Mouse (Mus musculus) limb, embryonic 15.5 days (tissue): ENCODE data around the gene Rpl10a. TPM values are rescaled to one million over a fixed set of nuclear protein-coding genes. Genes with fewer than 3 reads are reported as not detected.

Experiments used
- ATAC-seq: fragments of 200-750 bp; cut with Nextera tagmentation; 2 replicates; pipeline ENCODE4 v1.8.0; 2017; ENCODE audit warnings: low read depth, moderate TSS enrichment; ENCODE audit not compliant: insufficient number of reproducible peaks, low FRiP score, low TSS enrichment
- H3K27ac ChIP-seq: fragments of 300-500 bp; sonication (generic); 2 replicates; pipeline ENCODE4 v1.5.1; 2015; ENCODE audit warnings: moderate library complexity, mild to moderate bottlenecking, inconsistent platforms
- H3K27me3 ChIP-seq: fragments of 300-500 bp; sonication (generic); 2 replicates; pipeline ENCODE4 v1.6.1; 2015; ENCODE audit warnings: inconsistent platforms
- H3K36me3 ChIP-seq: fragments of 300-500 bp; sonication (generic); 2 replicates; pipeline ENCODE4 v1.6.1; 2015; ENCODE audit warnings: inconsistent platforms
- H3K4me1 ChIP-seq: fragments of 300-500 bp; sonication (generic); 2 replicates; pipeline ENCODE4 v1.6.1; 2015; ENCODE audit warnings: inconsistent platforms
- H3K4me2 ChIP-seq: fragments of 300-500 bp; sonication (generic); 2 replicates; pipeline ENCODE4 v1.6.1; 2015; ENCODE audit warnings: mild to moderate bottlenecking, inconsistent platforms
- H3K4me3 ChIP-seq: fragments of 300-500 bp; sonication (generic); 2 replicates; pipeline ENCODE4 v1.5.1; 2015; ENCODE audit warnings: mild to moderate bottlenecking, inconsistent platforms
- H3K9ac ChIP-seq: fragments of 300-500 bp; sonication (generic); 2 replicates; pipeline ENCODE4 v1.6.1; 2015; ENCODE audit warnings: inconsistent platforms
- H3K9me3 ChIP-seq: fragments of 300-500 bp; sonication (generic); 2 replicates; pipeline ENCODE4 v1.6.1; 2016; ENCODE audit warnings: inconsistent platforms
- WGBS: fragments of 180-500 bp; shearing (Covaris S2); methylation state at CpG from one replicate; pipeline ENCODE4 v1.1.7; 2015; 5-methylcytosine and 5-hydroxymethylcytosine counted together
- polyA plus RNA-seq: library from polyadenylated mRNA; unstranded; fragments of >200 nt; fragmentation: Nextera tagmentation; extraction: Ambion mirVana; gene quantifications from 2 replicates; pipeline ENCODE4 v1.2.1, GENCODE M21; 2015

The Rpl10a gene
- polyA plus RNA-seq, 1 experiment from 2014 or later, result 665 TPM

DNA sequence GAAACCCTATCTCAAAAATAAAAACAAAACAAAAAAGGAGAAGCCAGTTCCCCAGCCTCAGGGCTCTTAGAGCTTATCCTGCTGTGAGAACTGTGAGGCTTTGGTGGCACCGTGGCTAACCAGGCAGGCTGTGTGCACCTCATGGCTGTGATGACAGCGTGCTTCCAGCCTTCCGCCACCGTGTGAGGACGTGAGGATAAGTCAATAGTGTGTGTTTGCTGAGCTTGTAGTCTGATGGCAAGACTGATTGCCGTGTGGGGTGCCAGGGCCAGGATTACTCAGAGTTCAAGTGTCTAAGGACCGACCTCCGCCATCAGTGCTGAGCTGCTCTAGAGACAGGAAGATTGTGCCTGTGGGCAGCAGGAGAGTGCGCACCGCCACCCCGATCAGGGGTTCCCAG is 37.6 kb upstream of the Rpl10a start:
- no peaks in the 10 kb centered on the region for H3K27me3 ChIP-seq
- 82% methylated on average over 11 of the region's 11 CpGs for WGBS
- H3K36me3 ChIP-seq, result peaks cover 15% of the 10 kb centered on the region
- no peak overlapping the region for H3K4me2 ChIP-seq
- H3K9ac ChIP-seq, result no peak overlapping the region
- H3K4me3 ChIP-seq, result no peak overlapping the region
- peaks cover 35% of the 10 kb centered on the region for H3K4me1 ChIP-seq
- no peaks in the 10 kb centered on the region for H3K9me3 ChIP-seq
- no peak overlapping the region for H3K27ac ChIP-seq
- ATAC-seq, result no peak

DNA sequence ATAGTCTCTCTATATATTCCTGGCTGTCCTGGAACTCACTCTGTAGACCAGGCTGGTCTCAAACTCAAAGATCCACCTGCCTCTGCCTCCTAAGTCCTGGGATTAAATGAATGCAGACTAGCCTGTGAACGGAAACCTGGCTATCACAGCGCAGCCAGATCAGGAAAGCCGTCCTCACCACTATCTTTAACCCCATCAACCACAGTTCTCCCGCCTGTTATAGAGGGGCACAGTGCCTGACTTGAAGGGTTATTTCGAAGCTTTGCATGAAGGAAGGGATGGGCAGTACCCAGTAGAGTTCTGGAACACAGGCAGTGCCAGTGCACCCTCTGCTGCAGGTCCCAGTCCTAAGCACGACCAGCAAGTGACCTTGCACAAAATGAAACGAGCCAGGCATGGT is 36.9 kb upstream of the Rpl10a start:
- ATAC-seq, result no peak
- Histone ChIP-seq H3K9ac (no peak overlapping the region), H3K27ac (no peak overlapping the region), H3K4me2 (no peak overlapping the region), H3K9me3 (no peaks in the 10 kb centered on the region), H3K4me3 (no peak overlapping the region), H3K36me3 (peaks cover 17% of the 10 kb centered on the region), H3K4me1 (peaks cover 28% of the 10 kb centered on the region), H3K27me3 (no peaks in the 10 kb centered on the region)
- WGBS, result 80% methylated on average over 7 of the region's 7 CpGs

DNA sequence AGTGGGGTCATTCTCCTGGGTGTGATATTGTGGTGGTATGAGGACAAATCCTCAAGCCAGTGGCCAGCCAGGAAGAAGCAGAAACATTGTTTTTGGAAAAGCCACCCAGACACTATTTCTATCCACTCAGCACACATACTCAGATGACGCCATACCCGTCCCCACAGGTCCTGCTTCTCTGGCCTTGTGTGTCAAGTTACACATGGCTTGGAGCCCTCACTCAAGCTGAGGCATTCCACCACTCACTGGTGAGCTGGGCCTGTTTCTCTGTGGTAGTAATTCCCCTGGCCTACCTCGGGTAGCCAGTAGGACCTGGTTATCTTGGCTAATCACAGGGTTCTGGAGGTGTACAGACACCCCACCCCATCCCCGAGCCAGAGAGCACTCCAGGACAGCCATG is 34.6 kb upstream of the Rpl10a start:
- Histone ChIP-seq H3K27ac (peak overlapping the region; percentile 52), H3K4me2 (no peak overlapping the region), H3K36me3 (peaks cover 34% of the 10 kb centered on the region), H3K4me3 (no peak overlapping the region), H3K9ac (no peak overlapping the region), H3K4me1 (peaks cover 19% of the 10 kb centered on the region), H3K9me3 (no peaks in the 10 kb centered on the region), H3K27me3 (no peaks in the 10 kb centered on the region)
- no peak for ATAC-seq
- WGBS, result 30% methylated on average over 4 of the region's 4 CpGs

DNA sequence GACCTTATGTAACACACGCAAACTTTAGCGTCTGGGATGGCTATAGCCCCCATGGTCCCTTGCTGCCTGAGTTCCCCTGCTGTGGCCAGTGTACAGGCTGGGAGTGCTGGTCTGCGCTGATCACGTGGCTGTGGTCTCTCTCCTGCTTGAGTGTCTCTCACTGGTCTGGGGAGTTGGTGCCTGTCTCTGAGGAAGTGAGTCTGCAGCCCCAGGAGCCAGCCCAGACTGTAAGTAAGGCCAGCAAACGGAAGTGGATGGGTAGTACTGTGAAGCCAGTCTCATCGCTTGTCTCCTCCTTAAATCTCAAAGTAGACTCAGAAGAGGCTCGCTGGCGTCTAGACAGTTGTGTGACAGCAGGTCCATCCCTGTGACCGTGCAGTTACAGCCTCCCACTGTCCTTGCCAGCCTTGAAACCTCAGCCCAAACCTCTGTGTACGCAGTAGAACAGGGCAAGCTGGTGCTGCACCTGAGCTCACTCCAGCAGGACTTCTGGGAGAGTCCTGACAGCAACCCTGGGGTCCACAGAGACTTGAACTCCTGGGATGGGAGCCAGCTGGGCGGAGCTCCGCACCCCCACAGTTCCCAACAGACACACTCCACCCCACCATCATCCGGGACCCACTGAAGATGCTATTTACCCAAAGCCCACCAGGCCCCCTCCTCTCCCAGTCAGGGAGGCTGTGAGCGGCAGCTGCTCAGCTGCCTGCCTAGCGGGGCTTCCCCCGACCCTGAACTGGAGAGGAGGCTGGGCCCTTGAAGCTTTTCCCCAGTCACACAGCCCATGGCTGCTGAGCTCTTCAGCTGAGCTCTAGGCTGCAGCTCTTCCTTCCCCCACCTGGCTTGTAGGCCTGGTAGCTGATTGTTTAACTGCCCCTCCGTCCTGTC is 33.6 kb upstream of the Rpl10a start:
- Histone ChIP-seq H3K27ac (peak overlapping the region; percentile 52), H3K4me3 (no peak overlapping the region), H3K27me3 (no peaks in the 10 kb centered on the region), H3K9ac (no peak overlapping the region), H3K4me1 (peaks cover 23% of the 10 kb centered on the region), H3K4me2 (no peak overlapping the region), H3K9me3 (no peaks in the 10 kb centered on the region), H3K36me3 (peaks cover 37% of the 10 kb centered on the region)
- 67% methylated on average over 17 of the region's 17 CpGs for WGBS
- no peak for ATAC-seq

DNA sequence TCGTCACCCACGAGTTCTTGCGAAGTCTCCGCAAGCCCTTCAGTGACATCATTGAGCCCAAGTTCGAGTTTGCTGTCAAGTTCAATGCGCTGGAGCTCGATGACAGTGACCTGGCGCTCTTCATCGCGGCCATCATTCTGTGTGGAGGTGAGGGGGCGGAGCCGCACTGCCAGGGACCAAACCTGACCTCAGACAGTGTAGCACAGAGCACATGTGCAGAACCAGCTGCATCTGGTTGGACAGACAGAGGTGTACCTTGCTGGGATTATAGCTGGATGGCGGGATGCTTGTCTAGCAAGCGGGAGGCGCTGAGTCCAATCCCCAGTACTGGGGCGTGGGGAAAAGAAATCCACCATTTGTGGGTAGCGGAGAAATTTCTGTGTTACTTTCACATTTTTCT is 29.4 kb upstream of the Rpl10a start:
- Histone ChIP-seq H3K4me3 (no peak overlapping the region), H3K4me1 (peaks cover 26% of the 10 kb centered on the region), H3K27ac (no peak overlapping the region), H3K4me2 (no peak overlapping the region), H3K36me3 (peaks cover 40% of the 10 kb centered on the region), H3K9ac (no peak overlapping the region), H3K9me3 (no peaks in the 10 kb centered on the region), H3K27me3 (no peaks in the 10 kb centered on the region)
- 95% methylated on average over 17 of the region's 17 CpGs for WGBS
- no peak for ATAC-seq

DNA sequence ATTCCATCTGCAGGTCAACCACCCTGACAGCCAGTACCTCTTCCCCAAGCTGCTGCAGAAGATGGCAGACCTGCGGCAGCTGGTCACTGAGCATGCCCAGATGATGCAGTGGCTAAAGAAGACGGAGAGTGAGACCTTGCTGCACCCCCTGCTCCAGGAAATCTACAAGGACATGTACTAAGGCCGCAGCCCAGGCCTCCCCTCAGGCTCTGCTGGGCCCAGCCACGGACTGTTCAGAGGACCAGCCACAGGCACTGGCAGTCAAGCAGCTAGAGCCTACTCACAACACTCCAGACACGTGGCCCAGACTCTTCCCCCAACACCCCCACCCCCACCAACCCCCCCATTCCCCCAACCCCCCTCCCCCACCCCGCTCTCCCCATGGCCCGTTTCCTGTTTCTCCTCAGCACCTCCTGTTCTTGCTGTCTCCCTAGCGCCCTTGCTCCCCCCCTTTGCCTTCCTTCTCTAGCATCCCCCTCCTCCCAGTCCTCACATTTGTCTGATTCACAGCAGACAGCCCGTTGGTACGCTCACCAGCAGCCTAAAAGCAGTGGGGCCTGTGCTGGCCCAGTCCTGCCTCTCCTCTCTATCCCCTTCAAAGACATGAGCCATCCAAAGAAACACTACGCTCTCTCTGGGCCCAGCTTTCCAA is 28.5 kb upstream of the Rpl10a start:
- Histone ChIP-seq H3K9me3 (no peaks in the 10 kb centered on the region), H3K4me3 (no peak overlapping the region), H3K4me1 (peaks cover 17% of the 10 kb centered on the region), H3K27me3 (no peaks in the 10 kb centered on the region), H3K4me2 (no peak overlapping the region), H3K9ac (no peak overlapping the region), H3K27ac (no peak overlapping the region), H3K36me3 (peaks cover 37% of the 10 kb centered on the region)
- WGBS, result 39% methylated on average over 11 of the region's 11 CpGs
- ATAC-seq, result no peak

DNA sequence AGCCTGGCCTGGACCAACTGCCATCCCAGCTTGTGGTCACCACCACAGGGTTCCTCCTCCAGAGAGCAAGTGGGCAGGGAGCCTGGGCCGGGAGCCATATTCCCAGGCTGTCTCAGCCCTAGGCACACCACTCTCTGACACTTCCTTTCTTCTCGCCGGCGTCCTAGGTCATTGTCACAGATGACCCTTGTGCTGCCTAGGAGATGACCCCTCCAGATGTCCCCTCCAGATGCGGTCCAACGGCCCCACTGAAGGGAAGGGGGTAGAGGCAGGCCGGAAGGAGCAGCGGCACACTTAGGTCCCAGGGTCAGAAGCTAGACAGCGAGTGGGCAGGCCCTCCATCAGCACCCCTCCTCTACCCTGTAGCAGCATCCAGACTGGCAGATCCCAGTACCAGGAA is 27.9 kb upstream of the Rpl10a start:
- 54% methylated on average over 9 of the region's 9 CpGs for WGBS
- 0 out of 2 replicates have a peak, but pooled peaks have one; percentile 30 for ATAC-seq
- Histone ChIP-seq H3K36me3 (peaks cover 34% of the 10 kb centered on the region), H3K9ac (no peak overlapping the region), H3K4me2 (no peak overlapping the region), H3K27ac (no peak overlapping the region), H3K4me1 (peaks cover 12% of the 10 kb centered on the region; the same call in 1 of the 2 replicates), H3K27me3 (no peaks in the 10 kb centered on the region), H3K9me3 (no peaks in the 10 kb centered on the region), H3K4me3 (no peak overlapping the region)

DNA sequence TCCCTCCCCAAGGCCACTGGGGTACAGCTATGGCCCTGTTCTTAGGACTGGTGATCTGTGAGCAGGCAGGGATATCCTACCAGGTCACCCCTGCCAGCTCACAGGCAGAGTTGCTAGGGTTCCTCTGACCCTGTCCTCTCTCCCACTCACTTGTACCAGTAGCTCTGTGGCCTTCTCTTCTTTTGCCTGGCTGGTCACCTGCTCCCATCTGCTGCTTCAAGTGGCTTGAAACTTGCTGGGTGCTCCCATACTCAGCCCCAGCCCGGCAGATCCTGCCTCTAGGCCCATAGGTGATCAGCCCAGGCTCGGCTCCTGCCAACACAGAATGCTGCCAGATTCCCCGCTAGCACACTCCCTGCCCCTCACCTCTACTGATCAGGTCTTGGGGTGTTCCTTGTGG is 27.4 kb upstream of the Rpl10a start:
- 69% methylated on average over 3 of the region's 3 CpGs for WGBS
- Histone ChIP-seq H3K4me2 (no peak overlapping the region), H3K9me3 (no peaks in the 10 kb centered on the region), H3K27me3 (no peaks in the 10 kb centered on the region), H3K9ac (no peak overlapping the region), H3K4me3 (no peak overlapping the region), H3K4me1 (0 out of 2 replicates have a peak, but pooled peaks cover 11% of the 10 kb centered on the region), H3K36me3 (peaks cover 34% of the 10 kb centered on the region), H3K27ac (no peak overlapping the region)
- no peak for ATAC-seq

DNA sequence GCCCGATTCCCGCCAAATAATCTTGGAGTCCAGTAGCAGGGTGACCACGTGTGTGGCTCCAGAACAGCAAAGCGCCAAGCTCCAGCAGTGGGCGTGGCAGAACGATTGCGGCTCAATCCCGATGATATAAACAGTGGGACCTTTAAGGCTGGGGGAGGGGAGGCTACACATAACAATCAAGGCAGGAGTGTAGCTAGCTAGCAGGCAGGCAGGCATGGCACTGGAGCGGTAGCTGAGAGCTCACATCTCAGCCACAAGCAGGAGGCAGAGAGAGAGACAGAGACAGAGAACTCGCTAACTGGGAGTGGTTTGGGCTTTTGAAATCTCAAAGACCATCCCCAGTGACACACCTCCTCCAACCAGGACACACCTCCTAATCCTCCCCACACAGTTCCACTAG is 23.1 kb upstream of the Rpl10a start:
- ATAC-seq, result no peak
- Histone ChIP-seq H3K4me2 (no peak overlapping the region), H3K4me3 (no peak overlapping the region), H3K9ac (no peak overlapping the region), H3K27ac (no peak overlapping the region), H3K4me1 (peaks cover 11% of the 10 kb centered on the region), H3K36me3 (peaks cover 11% of the 10 kb centered on the region), H3K27me3 (no peaks in the 10 kb centered on the region), H3K9me3 (no peaks in the 10 kb centered on the region)
- 58% methylated on average over 10 of the region's 10 CpGs for WGBS

DNA sequence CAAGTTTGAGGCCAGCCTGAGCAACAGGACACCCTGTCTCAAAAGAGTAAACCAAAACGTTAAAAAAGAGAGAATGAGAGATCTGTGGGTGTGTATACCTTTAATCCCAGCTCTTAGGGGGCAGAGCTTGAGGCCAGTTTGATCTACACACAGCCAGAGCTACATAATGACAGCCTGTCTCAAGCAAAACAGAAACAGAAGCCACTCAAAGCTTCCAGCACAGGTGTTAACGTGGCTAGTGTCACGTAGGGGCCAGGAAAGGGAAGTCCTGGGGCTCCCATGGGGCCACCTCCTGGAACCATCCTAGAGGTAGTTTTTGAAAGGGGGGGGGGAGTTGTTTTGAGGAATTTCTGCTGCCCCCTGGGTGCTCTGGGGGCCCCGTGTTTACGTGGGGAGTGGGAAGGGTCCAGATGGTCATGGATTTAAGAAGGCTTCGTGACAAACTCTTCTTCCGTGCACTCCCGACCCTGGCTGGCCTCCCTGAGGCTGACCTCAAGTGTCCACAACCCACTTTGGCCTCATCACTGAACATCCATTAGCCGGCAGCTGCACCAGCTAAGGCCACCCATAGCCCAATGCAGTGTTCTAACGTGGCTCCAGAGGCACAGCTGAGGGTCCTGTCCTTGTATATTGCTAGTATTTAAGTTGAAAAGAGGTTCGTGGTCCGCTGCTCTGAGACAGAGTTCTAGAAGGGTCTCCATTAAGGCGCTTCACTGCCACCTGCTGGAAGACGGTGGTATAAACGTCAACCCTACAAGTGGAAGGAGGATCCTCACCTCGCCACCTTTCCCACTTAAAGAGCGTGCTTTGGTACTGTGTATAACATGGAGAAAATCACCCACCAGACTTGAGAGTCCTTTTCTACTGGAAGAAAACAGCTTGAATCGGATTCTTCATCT is 19.7 kb upstream of the Rpl10a start:
- Histone ChIP-seq H3K4me1 (peaks cover 11% of the 10 kb centered on the region), H3K9ac (no peak overlapping the region), H3K36me3 (no peaks in the 10 kb centered on the region), H3K9me3 (no peaks in the 10 kb centered on the region), H3K4me2 (0 out of 2 replicates have a peak overlapping the region, but pooled peaks have one; percentile 20), H3K27ac (peak overlapping the region; percentile 38; the same call in 1 of the 2 replicates), H3K4me3 (no peak overlapping the region), H3K27me3 (no peaks in the 10 kb centered on the region)
- 10% methylated on average over 18 of the region's 18 CpGs for WGBS
- ATAC-seq, result no peak

DNA sequence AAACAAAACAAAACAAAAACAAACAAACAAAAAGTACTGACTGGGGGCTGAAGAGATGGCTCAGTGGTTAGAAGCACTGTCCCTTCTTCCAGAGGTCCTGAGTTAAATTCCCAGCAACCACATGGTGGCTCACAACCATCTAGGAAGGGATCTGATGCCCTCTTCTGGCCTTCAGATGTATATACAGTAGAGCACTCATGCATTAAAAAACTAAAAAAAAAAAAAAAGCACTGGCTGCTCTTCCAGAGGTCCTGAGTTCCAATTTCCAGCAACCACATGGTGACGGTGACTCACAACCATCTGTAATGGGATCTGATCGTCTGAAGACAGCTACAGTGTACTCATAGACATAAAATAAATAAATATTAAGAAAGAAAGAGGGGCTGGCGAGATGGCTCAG is 17.4 kb upstream of the Rpl10a start:
- peaks cover 3% of the 10 kb centered on the region; the same call in 1 of the 2 replicates for H3K36me3 ChIP-seq
- no peak overlapping the region for H3K27ac ChIP-seq
- H3K4me1 ChIP-seq, result peaks cover 29% of the 10 kb centered on the region
- H3K27me3 ChIP-seq, result no peaks in the 10 kb centered on the region
- 79% methylated on average over 3 of the region's 3 CpGs for WGBS
- no peak overlapping the region for H3K4me2 ChIP-seq
- no peak overlapping the region for H3K9ac ChIP-seq
- no peaks in the 10 kb centered on the region for H3K9me3 ChIP-seq
- H3K4me3 ChIP-seq, result no peak overlapping the region
- no peak for ATAC-seq
